Mouse (Mus musculus): Measurements from ENCODE around the gene Sirt2. TPM values are rescaled to one million over a fixed set of nuclear protein-coding genes. Genes with fewer than 3 reads are reported as not detected.

Sirt2 gene
- polyA plus RNA-seq, 1 experiment from 2014 or later = 86.4 TPM

- H3K4me2 ChIP-seq (replicated peaks) = no peak overlapping the region
- H3K27ac ChIP-seq = no peak overlapping the region
- peaks cover 26% of the 10 kb centered on the region for H3K36me3 ChIP-seq
- H3K4me3 ChIP-seq = no peak overlapping the region
- peaks cover 6% of the 10 kb centered on the region; the same call in 1 of the 2 replicates for H3K4me1 ChIP-seq
- WGBS = 79% methylated on average over 6 of the region's 6 CpGs
- H3K27me3 ChIP-seq (replicated peaks) = peaks cover 8% of the 10 kb centered on the region; the same call in 1 of the 2 replicates
- H3K9me3 ChIP-seq = peaks cover 6% of the 10 kb centered on the region; the same call in 1 of the 2 replicates
- no peak overlapping the region for H3K9ac ChIP-seq
- no peak for ATAC-seq (ENCODE audit: low FRiP score, low read depth)
Observed at GRCm38 (mm10) chr7:28735701-28736100, 30.8 kb upstream of the Sirt2 start.

DNA sequence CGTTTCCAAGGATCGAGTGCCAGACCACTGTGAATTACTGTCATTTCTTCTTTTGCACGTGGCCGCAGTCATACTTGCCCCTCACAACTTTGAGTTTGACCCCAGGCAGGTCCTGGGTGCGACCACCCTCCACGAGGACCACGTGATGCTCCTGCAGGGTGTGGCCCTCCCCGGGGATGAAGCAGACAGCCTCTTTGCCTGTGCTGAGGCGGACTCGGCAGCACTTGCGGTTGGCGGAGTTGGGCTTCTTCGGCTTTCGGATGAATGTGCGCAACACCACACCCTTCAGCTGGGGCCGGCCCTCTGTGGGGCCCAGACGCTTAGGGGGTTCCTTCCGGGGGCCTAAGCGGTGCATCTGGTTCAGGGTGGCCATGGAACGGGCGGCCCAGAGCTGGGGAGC is 26.7 kb upstream of the Sirt2 start:
- peaks cover 32% of the 10 kb centered on the region for H3K36me3 ChIP-seq
- ATAC-seq (ENCODE audit: low FRiP score, low read depth) = no peak
- no peak overlapping the region for H3K9ac ChIP-seq
- H3K9me3 ChIP-seq = no peaks in the 10 kb centered on the region
- no peaks in the 10 kb centered on the region for H3K27me3 ChIP-seq (replicated peaks)
- H3K4me3 ChIP-seq = no peak overlapping the region
- WGBS = 95% methylated on average over 21 of the region's 21 CpGs
- H3K27ac ChIP-seq = no peak overlapping the region
- peaks cover 10% of the 10 kb centered on the region for H3K4me1 ChIP-seq
- H3K4me2 ChIP-seq (replicated peaks) = no peak overlapping the region

GRCm38 (mm10) chr7:28740949-28741348 is 25.6 kb upstream of the Sirt2 start:
- H3K4me2 ChIP-seq (replicated peaks) = peak overlapping the region; percentile 83
- H3K4me1 ChIP-seq = peaks cover 10% of the 10 kb centered on the region
- 40% methylated on average over 9 of the region's 9 CpGs for WGBS
- no peaks in the 10 kb centered on the region for H3K9me3 ChIP-seq
- H3K9ac ChIP-seq = peak overlapping the region; percentile 80
- H3K27me3 ChIP-seq (replicated peaks) = no peaks in the 10 kb centered on the region
- peak overlapping the region; percentile 63 for H3K4me3 ChIP-seq
- peaks cover 42% of the 10 kb centered on the region for H3K36me3 ChIP-seq
- no peak for ATAC-seq (ENCODE audit: low FRiP score, low read depth)
- no peak overlapping the region for H3K27ac ChIP-seq

- 1% methylated on average over 13 of the region's 13 CpGs for WGBS
- H3K4me3 ChIP-seq = peak overlapping the region; percentile 63
- H3K9ac ChIP-seq = peak overlapping the region; percentile 80
- H3K27ac ChIP-seq = no peak overlapping the region
- no peaks in the 10 kb centered on the region for H3K27me3 ChIP-seq (replicated peaks)
- peaks cover 10% of the 10 kb centered on the region for H3K4me1 ChIP-seq
- peak overlapping the region; percentile 83 for H3K4me2 ChIP-seq (replicated peaks)
- peaks cover 46% of the 10 kb centered on the region for H3K36me3 ChIP-seq
- ATAC-seq (ENCODE audit: low FRiP score, low read depth) = peak; percentile 18
- no peaks in the 10 kb centered on the region for H3K9me3 ChIP-seq
Observed at GRCm38 (mm10) chr7:28741368-28741708, 25.2 kb upstream of the Sirt2 start.

DNA sequence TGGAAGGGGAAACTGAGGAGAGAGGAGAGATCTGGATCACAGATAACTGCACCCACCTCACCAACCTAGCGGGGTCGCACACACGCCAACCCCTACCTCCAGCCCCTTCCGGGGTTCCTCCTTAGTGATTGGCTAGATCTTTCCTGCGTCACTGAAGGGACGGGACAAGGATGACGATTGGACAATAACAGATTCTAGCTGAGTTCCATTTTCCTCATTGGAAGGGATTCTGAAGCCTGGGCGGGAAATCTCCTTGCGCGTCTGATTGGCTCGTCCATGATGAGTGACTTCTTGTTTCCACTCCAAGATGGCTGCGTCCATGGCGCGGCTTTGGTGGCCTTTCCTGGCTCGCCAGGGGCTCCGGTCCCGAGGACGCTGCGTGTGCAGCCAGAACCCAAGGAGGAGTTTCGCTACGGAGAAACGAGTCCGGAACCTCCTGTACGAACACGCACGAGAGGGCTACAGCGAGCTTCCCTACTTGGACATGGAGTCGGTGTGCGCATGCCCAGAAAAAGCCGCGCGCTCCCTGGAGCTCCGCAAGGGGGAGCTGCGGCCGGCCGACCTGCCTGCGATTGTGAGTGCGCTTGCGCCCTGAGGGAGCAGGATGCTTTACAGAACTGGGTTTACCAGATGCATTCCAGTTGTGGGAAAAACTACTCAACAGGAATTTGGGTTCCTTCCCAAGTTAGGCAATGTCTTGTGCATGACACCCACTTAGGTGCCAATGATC is 24.7 kb upstream of the Sirt2 start, which contains the start of the genes Mrps12 and Sars2:
Gene Mrps12 (minus strand): TSS at position 112 of the 730 bp plus-strand sequence.
Gene Sars2 (plus strand): TSS at position 284 of the 730 bp plus-strand sequence.
- no peaks in the 10 kb centered on the region for H3K27me3 ChIP-seq (replicated peaks)
- H3K9ac ChIP-seq = peak within 1 kb of the TSS; percentile 80
- H3K4me1 ChIP-seq = peaks cover 10% of the 10 kb centered on the region
- peaks cover 49% of the 10 kb centered on the region for H3K36me3 ChIP-seq
- no peaks in the 10 kb centered on the region for H3K9me3 ChIP-seq
- ATAC-seq (ENCODE audit: low FRiP score, low read depth) = peak; percentile 99
- under 1% methylated on average over 39 of the region's 39 CpGs for WGBS
- peak within 1 kb of the TSS; percentile 83 for H3K4me2 ChIP-seq (replicated peaks)
- H3K27ac ChIP-seq = no peak within 1 kb of the TSS
- peak within 1 kb of the TSS; percentile 63 for H3K4me3 ChIP-seq

GRCm38 (mm10) chr7:28749935-28750334 is 16.6 kb upstream of the Sirt2 start:
- peaks cover 44% of the 10 kb centered on the region for H3K36me3 ChIP-seq
- no peak for ATAC-seq (ENCODE audit: low FRiP score, low read depth)
- no peak overlapping the region for H3K4me3 ChIP-seq
- no peak overlapping the region for H3K9ac ChIP-seq
- H3K27me3 ChIP-seq (replicated peaks) = no peaks in the 10 kb centered on the region
- 96% methylated on average over 7 of the region's 7 CpGs for WGBS
- H3K4me2 ChIP-seq (replicated peaks) = no peak overlapping the region
- no peaks in the 10 kb centered on the region for H3K9me3 ChIP-seq
- H3K27ac ChIP-seq = no peak overlapping the region
- H3K4me1 ChIP-seq = no peaks in the 10 kb centered on the region

DNA sequence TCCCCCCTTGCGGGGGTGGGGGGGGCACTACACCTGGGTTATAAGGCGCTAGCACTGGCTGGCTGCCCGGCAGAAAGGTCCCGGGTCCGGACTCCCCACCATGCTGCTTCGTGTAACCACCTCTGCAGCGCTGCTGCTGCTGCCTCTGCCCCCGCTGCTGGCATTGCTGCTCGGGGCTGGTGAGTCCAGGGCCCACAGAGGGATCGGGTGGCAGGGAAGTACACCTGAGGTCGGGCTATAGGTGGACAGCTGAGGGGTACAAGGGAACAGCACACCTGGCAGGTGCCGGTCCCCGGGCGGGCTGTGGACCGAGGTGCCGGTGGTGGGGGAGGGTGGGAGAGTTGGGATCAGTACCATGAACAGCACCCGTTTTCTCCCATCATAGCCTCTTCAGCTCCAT is 10.5 kb upstream of the Sirt2 start, which contains the start of gene Ccer2:
Gene Ccer2 (plus strand): TSS at position 96 of the 400 bp plus-strand sequence.
- Histone ChIP-seq H3K9me3 (no peaks in the 10 kb centered on the region), H3K27ac (no peak within 1 kb of the TSS), H3K9ac (0 out of 2 replicates have a peak within 1 kb of the TSS, but pooled peaks have one; percentile 22), H3K36me3 (peaks cover 43% of the 10 kb centered on the region), H3K4me3 (0 out of 2 replicates have a peak within 1 kb of the TSS, but pooled peaks have one; percentile 11), H3K4me2 (replicated peaks) (peak within 1 kb of the TSS; percentile 44), H3K4me1 (peaks cover 7% of the 10 kb centered on the region; the same call in 1 of the 2 replicates), H3K27me3 (replicated peaks) (peaks cover 8% of the 10 kb centered on the region; the same call in 1 of the 2 replicates)
- ATAC-seq (ENCODE audit: low FRiP score, low read depth) = 0 out of 2 replicates have a peak, but pooled peaks have one; percentile 17
- 4% methylated on average over 17 of the region's 17 CpGs for WGBS

DNA sequence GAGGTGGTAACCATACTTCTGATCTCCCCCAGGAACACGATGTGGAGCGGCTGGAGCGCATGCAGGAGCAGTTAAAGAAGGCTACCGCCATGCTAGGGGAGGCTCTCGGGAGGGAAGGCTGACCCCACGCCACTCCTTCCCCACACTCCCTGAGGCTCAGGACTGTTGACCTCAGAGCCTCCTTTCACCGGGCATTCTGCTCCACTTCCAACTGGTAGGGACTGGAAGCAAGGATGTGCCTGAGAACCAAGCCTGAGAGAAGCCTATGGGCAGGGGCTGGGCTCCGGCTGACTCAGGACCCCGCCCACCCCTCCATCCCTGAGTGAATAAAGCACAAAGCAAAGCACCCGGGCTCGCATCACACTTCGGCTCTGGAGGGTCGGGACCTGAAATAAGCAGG is 7.9 kb upstream of the Sirt2 start:
- 87% methylated on average over 13 of the region's 13 CpGs for WGBS
- Histone ChIP-seq H3K4me1 (peaks cover 7% of the 10 kb centered on the region; the same call in 1 of the 2 replicates), H3K4me2 (replicated peaks) (no peak overlapping the region), H3K9me3 (no peaks in the 10 kb centered on the region), H3K4me3 (no peak overlapping the region), H3K36me3 (peaks cover 47% of the 10 kb centered on the region), H3K27me3 (replicated peaks) (peaks cover 8% of the 10 kb centered on the region; the same call in 1 of the 2 replicates), H3K27ac (no peak overlapping the region), H3K9ac (no peak overlapping the region)
- no peak for ATAC-seq (ENCODE audit: low FRiP score, low read depth)

- peaks cover 43% of the 10 kb centered on the region for H3K36me3 ChIP-seq
Observed at GRCm38 (mm10) chr7:28761907-28762306, 4.6 kb upstream of the Sirt2 start.

DNA sequence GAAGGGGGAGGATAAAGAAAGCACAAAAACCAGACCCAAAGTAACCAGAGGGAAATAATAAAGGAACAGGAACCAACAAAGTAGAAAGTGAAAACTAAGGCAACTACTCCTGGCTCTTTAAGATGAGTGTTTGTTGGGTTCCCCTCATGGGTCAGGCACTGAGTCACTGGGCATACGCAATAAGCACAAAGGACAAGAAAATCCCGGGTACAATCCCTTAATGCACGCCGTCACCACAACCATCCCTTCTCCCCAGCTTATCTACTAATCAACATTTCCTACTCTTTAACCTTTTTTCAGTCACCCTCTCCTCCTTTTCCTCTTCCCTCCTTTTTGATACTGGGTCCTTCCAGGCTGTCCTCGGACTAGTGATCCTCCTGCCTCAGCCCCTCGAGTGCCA is 1.3 kb upstream of the Sirt2 start:
- ATAC-seq (ENCODE audit: low FRiP score, low read depth) = no peak
- peaks cover 20% of the 10 kb centered on the region for H3K36me3 ChIP-seq
- no peak overlapping the region for H3K4me3 ChIP-seq
- no peaks in the 10 kb centered on the region for H3K9me3 ChIP-seq
- 0 out of 2 replicates have a peak overlapping the region, but pooled peaks have one; percentile 57 for H3K9ac ChIP-seq
- H3K27me3 ChIP-seq (replicated peaks) = no peaks in the 10 kb centered on the region
- H3K4me1 ChIP-seq = peaks cover 25% of the 10 kb centered on the region
- H3K27ac ChIP-seq = no peak overlapping the region
- 89% methylated on average over 6 of the region's 6 CpGs for whole genome bisulfite sequencing
- H3K4me2 ChIP-seq (replicated peaks) = peak overlapping the region; percentile 68

More at GRCm38 (mm10) chr7:28761907-28762306, 4.6 kb upstream of the Sirt2 start:
- no peak overlapping the region for H3K9ac ChIP-seq
- H3K9me3 ChIP-seq = no peaks in the 10 kb centered on the region
- H3K4me3 ChIP-seq = no peak overlapping the region
- ATAC-seq (ENCODE audit: low FRiP score, low read depth) = no peak
- no peaks in the 10 kb centered on the region for H3K27me3 ChIP-seq (replicated peaks)
- no peak overlapping the region for H3K4me2 ChIP-seq (replicated peaks)
- H3K27ac ChIP-seq = no peak overlapping the region
- whole genome bisulfite sequencing = 93% methylated on average over 9 of the region's 9 CpGs
- peaks cover 9% of the 10 kb centered on the region for H3K4me1 ChIP-seq

DNA sequence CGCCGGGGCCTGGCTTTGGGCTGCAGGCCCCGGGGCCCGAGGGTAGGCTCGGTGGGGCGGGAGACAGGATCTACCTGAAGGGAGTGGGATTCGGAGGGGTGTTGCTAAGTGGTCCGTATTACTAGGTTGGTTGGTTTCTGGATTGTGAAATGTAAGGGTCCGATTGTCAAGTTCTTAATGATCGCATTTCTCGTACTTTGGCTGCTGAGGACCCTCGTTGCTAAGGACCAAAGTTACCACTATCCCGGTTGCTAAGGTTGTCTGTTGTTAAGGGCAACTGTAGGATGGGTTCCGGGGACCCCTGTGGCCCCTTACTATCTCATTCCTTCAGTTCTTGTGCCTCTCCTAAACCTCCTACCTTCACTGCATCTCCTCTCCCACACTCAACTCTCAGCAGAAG is 375 bp downstream of the Sirt2 start:
- Histone ChIP-seq H3K4me3 (peak overlapping the region; percentile 81), H3K27ac (no peak overlapping the region), H3K9ac (peak overlapping the region; percentile 67), H3K36me3 (peaks cover 8% of the 10 kb centered on the region), H3K27me3 (replicated peaks) (no peaks in the 10 kb centered on the region), H3K9me3 (no peaks in the 10 kb centered on the region), H3K4me1 (peaks cover 25% of the 10 kb centered on the region), H3K4me2 (replicated peaks) (peak overlapping the region; percentile 73)
- WGBS = 6% methylated on average over 14 of the region's 14 CpGs
- ATAC-seq (ENCODE audit: low FRiP score, low read depth) = peak; percentile 39

DNA sequence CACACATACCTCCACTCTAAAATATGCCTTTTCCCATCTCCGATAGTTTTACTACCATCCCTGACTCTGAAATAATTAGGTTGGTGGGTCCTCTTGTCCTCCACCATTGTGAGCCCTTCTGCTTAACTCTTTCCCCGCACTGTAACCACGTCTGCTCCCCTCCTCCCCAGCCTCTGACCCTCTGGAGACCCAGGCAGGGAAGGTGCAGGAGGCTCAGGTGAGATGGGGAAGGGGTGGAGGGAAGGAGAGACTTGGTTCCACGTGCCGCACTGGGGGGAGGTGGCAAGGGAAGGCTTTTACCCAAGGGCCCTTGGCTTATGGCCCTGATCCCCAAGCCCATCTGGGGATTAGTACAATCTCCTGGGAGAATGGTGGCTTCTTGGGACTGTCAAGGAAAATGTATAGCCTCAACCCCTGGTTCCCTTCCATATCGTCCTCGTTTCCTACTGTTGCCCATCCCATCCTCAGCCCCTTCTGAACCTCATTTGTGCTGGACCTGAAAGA is 979 bp downstream of the Sirt2 start, which contains the start of gene Nfkbib:
Gene Nfkbib (minus strand): TSS at position 51 of the 504 bp plus-strand sequence.
- peak within 1 kb of the TSS; percentile 73 for H3K4me2 ChIP-seq (replicated peaks)
- H3K9ac ChIP-seq = peak within 1 kb of the TSS; percentile 67
- no peak within 1 kb of the TSS for H3K27ac ChIP-seq
- H3K4me3 ChIP-seq = peak within 1 kb of the TSS; percentile 81
- 67% methylated on average over 7 of the region's 7 CpGs for WGBS
- no peaks in the 10 kb centered on the region for H3K27me3 ChIP-seq (replicated peaks)
- no peaks in the 10 kb centered on the region for H3K9me3 ChIP-seq
- H3K4me1 ChIP-seq = peaks cover 25% of the 10 kb centered on the region
- no peak for ATAC-seq (ENCODE audit: low FRiP score, low read depth)
- H3K36me3 ChIP-seq = 0 out of 2 replicates have a peak, but pooled peaks cover 5% of the 10 kb centered on the region

Data from neural tube, embryonic 12.5 days (tissue).